Mouse (Mus musculus) neural tube, embryonic 15.5 days (tissue): ENCODE measurements around the gene Mast4. TPM values are rescaled to one million over a fixed set of nuclear protein-coding genes. Genes with fewer than 3 reads are reported as not detected.

Experiments used
- ATAC-seq: fragments of 200-750 bp; cut with Nextera tagmentation; 2 replicates; pipeline ENCODE4 v1.8.0; 2017; ENCODE audit warnings: mild to moderate bottlenecking, moderate TSS enrichment, moderate library complexity; ENCODE audit not compliant: low FRiP score
- H3K27ac ChIP-seq: fragments of 300-500 bp; sonication (generic); replicated peaks from 2 replicates; pipeline ENCODE4 v1.5.1; 2015; ENCODE audit warnings: mild to moderate bottlenecking, inconsistent platforms
- H3K27me3 ChIP-seq: fragments of 300-500 bp; sonication (generic); replicated peaks from 2 replicates; pipeline ENCODE4 v1.6.1; 2015; ENCODE audit warnings: inconsistent platforms
- H3K36me3 ChIP-seq: fragments of 300-500 bp; sonication (generic); 2 replicates; pipeline ENCODE4 v1.6.1; 2015; ENCODE audit warnings: inconsistent platforms
- H3K4me1 ChIP-seq: fragments of 300-500 bp; sonication (generic); 2 replicates; pipeline ENCODE4 v1.6.1; 2015; ENCODE audit warnings: inconsistent platforms
- H3K4me2 ChIP-seq: fragments of 300-500 bp; sonication (generic); 2 replicates; pipeline ENCODE4 v1.6.1; 2015; ENCODE audit warnings: inconsistent platforms, mild to moderate bottlenecking, moderate library complexity
- H3K4me3 ChIP-seq: fragments of 300-500 bp; sonication (generic); replicated peaks from 2 replicates; pipeline ENCODE4 v1.5.1; 2015; ENCODE audit warnings: mild to moderate bottlenecking, inconsistent platforms
- H3K9ac ChIP-seq: fragments of 300-500 bp; sonication (generic); replicated peaks from 2 replicates; pipeline ENCODE4 v1.6.1; 2015; ENCODE audit warnings: mild to moderate bottlenecking, inconsistent platforms
- H3K9me3 ChIP-seq: fragments of 300-500 bp; sonication (generic); replicated peaks from 2 replicates; pipeline ENCODE4 v1.6.1; 2016; ENCODE audit warnings: inconsistent platforms
- WGBS: fragments of 180-500 bp; shearing (Covaris S2); methylation state at CpG from one replicate; pipeline ENCODE4 v1.1.7; 2015; ENCODE audit warnings: mixed read lengths; 5-methylcytosine and 5-hydroxymethylcytosine counted together
- polyA plus RNA-seq: library from polyadenylated mRNA; unstranded; fragments of >200 nt; fragmentation: Nextera tagmentation; extraction: Ambion mirVana; gene quantifications from 2 replicates; pipeline ENCODE4 v1.2.1, GENCODE M21; 2015

Mast4 gene
- polyA plus RNA-seq, 1 experiment from 2014 or later = 24.7 TPM

DNA sequence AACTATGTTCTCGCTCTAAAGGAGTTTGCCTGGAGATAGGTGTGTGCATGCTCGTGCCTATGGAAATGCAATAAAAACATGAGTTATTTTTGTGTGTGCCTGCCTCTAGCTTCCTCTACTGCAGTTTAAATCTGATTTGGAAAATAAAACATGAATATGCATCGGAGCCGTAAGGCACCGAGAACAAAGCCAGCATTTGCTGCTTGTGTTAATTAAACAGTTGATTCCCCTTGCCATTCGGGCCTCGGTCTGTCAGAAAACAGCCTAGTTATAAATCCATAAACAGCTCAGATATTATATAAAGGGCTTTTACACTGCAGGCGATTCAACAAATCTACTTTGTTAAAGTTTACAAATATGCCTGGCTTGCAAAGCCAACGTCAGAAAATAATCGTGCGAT lies 565.8 kb downstream of the Mast4 start:
- Histone ChIP-seq H3K4me3 (no peak overlapping the region), H3K27ac (peak overlapping the region; percentile 30; the same call in 1 of the 2 replicates), H3K4me2 (no peak overlapping the region), H3K27me3 (no peaks in the 10 kb centered on the region), H3K9ac (no peak overlapping the region), H3K36me3 (no peaks in the 10 kb centered on the region), H3K9me3 (no peaks in the 10 kb centered on the region), H3K4me1 (peaks cover 45% of the 10 kb centered on the region)
- no peak for ATAC-seq
- WGBS = 52% methylated on average over 11 of the region's 11 CpGs

DNA sequence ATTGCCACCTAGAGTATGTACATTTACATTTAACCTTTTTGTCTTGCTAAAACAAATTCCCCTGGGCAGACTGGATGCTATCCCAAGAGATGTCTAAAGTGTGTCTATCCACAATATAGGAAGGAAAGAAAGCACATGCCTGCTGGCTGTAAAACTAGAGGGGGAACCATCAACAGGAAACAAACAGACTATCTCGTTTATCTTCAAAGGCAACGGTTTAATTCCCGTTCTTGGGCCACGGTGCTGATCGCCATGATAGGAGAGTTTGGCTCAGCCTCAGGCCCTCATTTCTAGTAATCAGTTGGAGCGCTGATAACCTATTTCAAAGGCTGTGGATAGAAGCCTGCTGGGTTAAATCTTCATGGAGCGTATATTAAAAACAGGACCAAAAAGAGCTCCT lies 567.2 kb downstream of the Mast4 start:
- Histone ChIP-seq H3K27me3 (no peaks in the 10 kb centered on the region), H3K4me2 (no peak overlapping the region), H3K9ac (no peak overlapping the region), H3K4me1 (peaks cover 45% of the 10 kb centered on the region), H3K4me3 (no peak overlapping the region), H3K9me3 (no peaks in the 10 kb centered on the region), H3K27ac (no peak overlapping the region), H3K36me3 (no peaks in the 10 kb centered on the region)
- ATAC-seq = no peak
- 61% methylated on average over 7 of the region's 7 CpGs for WGBS

DNA sequence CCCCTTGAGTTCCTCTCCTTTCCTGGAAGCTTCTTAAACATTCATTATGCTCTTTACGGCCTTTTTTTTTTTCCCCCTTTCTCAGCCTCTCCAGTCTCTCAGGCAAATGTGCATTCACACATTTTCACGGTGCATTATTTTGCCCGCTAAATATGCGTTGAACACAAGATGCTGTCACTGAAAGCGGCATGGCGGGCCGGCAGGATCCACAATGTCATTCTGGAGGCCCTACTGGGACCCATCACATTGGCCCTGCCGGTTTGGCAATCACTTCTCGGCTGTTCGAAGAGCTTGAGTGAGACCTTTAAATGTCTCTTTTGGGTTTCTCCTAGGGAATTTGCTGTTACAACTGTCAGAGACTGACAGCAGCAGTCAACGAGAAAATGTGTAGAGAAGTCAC lies 569.1 kb downstream of the Mast4 start:
- H3K27ac ChIP-seq = no peak overlapping the region
- ATAC-seq = no peak
- peaks cover 40% of the 10 kb centered on the region for H3K4me1 ChIP-seq
- 36% methylated on average over 11 of the region's 11 CpGs for WGBS
- H3K36me3 ChIP-seq = no peaks in the 10 kb centered on the region
- no peak overlapping the region for H3K9ac ChIP-seq
- no peaks in the 10 kb centered on the region for H3K9me3 ChIP-seq
- no peak overlapping the region for H3K4me2 ChIP-seq
- no peak overlapping the region for H3K4me3 ChIP-seq
- no peaks in the 10 kb centered on the region for H3K27me3 ChIP-seq

DNA sequence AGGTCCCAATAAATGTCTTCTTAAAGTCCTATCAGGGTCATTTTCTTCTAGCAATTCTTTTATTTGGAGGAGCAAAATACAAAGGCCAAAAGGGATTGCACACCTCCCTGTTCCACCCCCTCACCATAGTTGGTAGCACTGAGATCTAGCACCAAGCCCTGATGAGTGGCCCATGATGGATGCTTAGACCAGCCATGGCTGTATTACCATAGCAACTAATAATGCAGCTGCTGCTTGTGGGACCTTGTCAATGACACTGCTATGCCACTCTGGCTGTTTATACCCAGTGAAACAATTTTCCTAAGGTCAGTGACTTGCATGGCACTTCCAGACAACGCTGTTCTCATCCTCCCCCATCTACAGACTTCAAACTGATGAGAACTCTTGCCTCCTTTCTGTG lies 570.1 kb downstream of the Mast4 start:
- Histone ChIP-seq H3K4me1 (peaks cover 36% of the 10 kb centered on the region), H3K9ac (no peak overlapping the region), H3K27me3 (no peaks in the 10 kb centered on the region), H3K27ac (no peak overlapping the region), H3K9me3 (no peaks in the 10 kb centered on the region), H3K4me3 (no peak overlapping the region), H3K4me2 (no peak overlapping the region), H3K36me3 (no peaks in the 10 kb centered on the region)
- ATAC-seq = no peak
- 72% methylated on average over 1 of the region's 1 CpGs for WGBS

DNA sequence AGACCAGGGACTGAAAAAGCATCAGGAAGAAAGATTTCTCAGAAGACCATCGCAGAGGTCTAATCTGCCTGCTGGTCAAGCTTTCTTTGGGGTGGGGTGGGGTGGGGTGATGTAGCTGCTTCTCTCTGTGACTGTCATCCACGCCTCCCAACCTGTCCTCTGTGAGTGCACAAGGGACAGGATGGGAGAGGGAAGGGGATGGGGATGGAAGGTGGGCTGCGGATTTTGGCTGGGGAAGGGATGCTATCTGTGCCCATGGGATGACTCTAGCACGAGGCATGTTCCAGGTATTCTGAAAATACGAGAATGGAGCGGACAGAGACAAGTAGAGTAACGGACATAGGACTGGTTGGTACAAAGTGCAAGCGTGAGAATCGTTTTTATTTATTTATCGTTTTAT lies 572.1 kb downstream of the Mast4 start:
- Histone ChIP-seq H3K36me3 (peaks cover 6% of the 10 kb centered on the region; the same call in 1 of the 2 replicates), H3K27ac (no peak overlapping the region), H3K4me1 (peaks cover 22% of the 10 kb centered on the region), H3K9ac (no peak overlapping the region), H3K4me2 (no peak overlapping the region), H3K4me3 (no peak overlapping the region), H3K9me3 (no peaks in the 10 kb centered on the region), H3K27me3 (no peaks in the 10 kb centered on the region)
- 89% methylated on average over 10 of the region's 10 CpGs for WGBS
- no peak for ATAC-seq

DNA sequence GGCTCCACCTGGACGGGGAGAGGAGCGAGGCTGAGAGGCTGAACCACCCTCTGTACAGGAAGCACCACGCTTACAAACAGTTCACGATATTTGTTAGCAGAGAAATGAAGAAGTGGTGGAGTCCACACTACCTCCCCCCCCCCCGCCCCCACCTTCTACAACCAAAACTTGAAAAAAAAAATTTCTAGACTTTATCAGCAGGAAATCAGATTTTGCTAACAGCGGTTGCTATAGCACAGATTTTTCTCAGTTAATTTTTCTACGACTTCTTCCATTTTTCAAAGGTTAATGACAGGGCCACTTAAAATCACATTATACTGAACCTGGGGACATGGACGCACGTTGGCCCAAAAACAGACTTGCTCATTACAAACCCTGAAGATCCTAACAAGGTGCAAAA lies 572.9 kb downstream of the Mast4 start:
- no peaks in the 10 kb centered on the region for H3K9me3 ChIP-seq
- H3K27me3 ChIP-seq = no peaks in the 10 kb centered on the region
- WGBS = 85% methylated on average over 9 of the region's 9 CpGs

DNA sequence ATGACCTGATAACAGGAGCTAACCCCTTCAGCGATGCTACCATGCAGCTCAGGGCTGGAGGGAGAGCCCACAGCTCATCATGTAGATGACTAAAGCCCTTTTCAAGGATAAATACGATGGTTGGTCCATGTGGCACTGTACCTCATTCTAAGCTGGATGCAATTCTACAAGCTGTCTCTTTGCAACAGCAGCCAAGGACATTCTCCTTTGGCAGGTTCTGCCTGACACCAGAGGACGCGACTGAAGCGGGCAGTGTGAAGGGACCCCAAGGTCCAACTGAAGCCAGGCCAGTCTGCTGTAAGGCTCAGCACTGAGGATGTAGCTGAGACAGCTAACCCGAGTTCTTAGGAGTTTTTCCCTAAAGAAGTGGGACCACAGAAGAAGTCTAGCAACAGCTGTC lies 576.3 kb downstream of the Mast4 start:
- Histone ChIP-seq H3K4me3 (no peak overlapping the region), H3K9ac (no peak overlapping the region), H3K27ac (no peak overlapping the region), H3K36me3 (peaks cover 6% of the 10 kb centered on the region; the same call in 1 of the 2 replicates), H3K27me3 (no peaks in the 10 kb centered on the region), H3K4me2 (no peak overlapping the region), H3K4me1 (no peaks in the 10 kb centered on the region), H3K9me3 (no peaks in the 10 kb centered on the region)
- no peak for ATAC-seq
- WGBS = 94% methylated on average over 6 of the region's 6 CpGs

More for the DNA sequence above, 572.9 kb downstream of the Mast4 start:
- H3K27ac ChIP-seq = no peak overlapping the region
- peaks cover 6% of the 10 kb centered on the region; the same call in 1 of the 2 replicates for H3K36me3 ChIP-seq
- H3K4me2 ChIP-seq = no peak overlapping the region
- H3K4me1 ChIP-seq = peaks cover 18% of the 10 kb centered on the region
- H3K9ac ChIP-seq = no peak overlapping the region
- no peak overlapping the region for H3K4me3 ChIP-seq
- no peak for ATAC-seq

DNA sequence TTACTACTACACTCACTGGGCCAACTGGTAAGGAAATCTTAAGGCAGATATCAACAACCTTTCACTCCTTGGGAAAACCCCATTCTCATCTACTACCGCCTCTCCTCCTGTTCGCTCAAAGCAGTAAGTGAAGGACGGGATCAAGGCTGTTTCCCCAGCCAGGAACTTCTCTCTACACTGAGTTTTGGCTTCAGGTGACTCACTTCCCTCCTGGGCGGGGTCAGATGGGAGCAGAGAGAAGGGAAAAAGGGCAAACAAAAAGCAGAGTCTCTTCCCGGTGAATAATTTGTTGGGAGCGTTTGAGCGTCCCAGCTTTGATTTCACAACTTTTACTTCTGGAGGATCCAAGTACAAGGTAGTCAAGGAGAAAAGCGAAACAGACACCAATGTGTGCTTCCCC lies 578.2 kb downstream of the Mast4 start:
- no peak overlapping the region for H3K4me3 ChIP-seq
- ATAC-seq = no peak
- no peak overlapping the region for H3K4me2 ChIP-seq
- H3K9ac ChIP-seq = no peak overlapping the region
- H3K27ac ChIP-seq = no peak overlapping the region
- H3K27me3 ChIP-seq = no peaks in the 10 kb centered on the region
- H3K9me3 ChIP-seq = no peaks in the 10 kb centered on the region
- WGBS = 97% methylated on average over 8 of the region's 8 CpGs
- H3K4me1 ChIP-seq = no peaks in the 10 kb centered on the region
- H3K36me3 ChIP-seq = peaks cover 6% of the 10 kb centered on the region; the same call in 1 of the 2 replicates

DNA sequence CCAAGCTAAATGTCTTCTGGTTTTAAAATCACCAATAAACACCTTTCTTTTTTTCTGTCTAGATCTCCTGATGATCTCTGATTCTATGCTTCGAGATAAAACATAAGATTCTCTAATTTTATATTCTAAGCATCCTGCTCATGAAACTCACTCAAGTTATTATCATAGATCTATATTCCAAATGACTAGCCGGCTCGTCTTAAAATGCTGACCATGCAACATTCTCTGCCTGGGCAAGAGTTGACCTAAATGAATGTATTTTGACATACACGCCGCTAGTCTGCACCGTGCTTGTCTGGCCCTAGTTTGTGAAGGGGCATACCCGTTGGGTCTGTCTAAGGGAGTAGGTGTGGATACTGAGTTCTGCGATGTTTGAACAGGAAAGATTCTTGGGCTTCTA lies 579.2 kb downstream of the Mast4 start:
- H3K36me3 ChIP-seq = peaks cover 6% of the 10 kb centered on the region; the same call in 1 of the 2 replicates
- WGBS = 94% methylated on average over 8 of the region's 8 CpGs
- H3K27me3 ChIP-seq = no peaks in the 10 kb centered on the region
- no peak overlapping the region for H3K4me2 ChIP-seq
- no peak overlapping the region for H3K4me3 ChIP-seq
- no peaks in the 10 kb centered on the region for H3K9me3 ChIP-seq
- no peak overlapping the region for H3K9ac ChIP-seq
- H3K4me1 ChIP-seq = no peaks in the 10 kb centered on the region
- no peak overlapping the region for H3K27ac ChIP-seq
- ATAC-seq = no peak

DNA sequence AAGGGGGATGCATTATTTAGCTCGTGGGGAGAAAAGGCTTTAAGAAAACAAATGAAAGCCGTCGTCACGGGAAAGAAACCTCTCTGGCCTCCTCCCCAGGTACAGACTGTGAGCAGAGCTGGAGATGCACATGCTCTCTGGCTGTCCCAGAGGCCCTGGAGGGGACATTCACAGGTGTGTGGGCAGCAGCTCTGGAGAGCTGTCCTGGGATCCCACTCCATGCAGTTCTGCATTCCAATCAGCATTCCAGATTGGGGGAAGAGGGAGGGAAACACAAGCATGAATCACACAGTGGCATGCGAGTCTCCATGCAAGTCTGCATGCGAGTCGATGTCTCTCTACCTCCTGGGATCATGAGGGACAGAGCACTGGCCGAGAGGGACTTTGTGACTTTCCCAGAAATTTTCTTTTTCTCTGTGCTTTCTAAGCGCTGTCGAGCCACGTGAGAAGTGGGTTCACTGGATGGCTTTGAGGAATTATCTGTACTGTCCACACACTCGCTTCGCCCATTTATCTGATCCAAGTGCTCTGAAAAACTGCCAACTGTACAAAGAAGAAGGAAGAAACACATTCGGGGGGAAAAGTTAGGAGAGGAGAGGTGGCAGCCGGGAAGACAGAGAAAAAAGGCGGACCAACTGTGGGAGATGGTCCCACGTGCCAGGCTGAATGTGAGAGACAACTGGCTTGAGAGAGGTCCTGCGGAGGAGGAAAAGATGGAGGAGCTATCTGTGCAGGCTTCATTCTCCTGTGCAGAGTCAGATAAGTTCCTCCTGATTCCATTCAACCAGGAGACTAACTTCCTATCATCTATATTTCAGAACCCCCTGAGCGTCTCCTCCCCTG lies 580.4 kb downstream of the Mast4 start:
- H3K27me3 ChIP-seq = no peaks in the 10 kb centered on the region
- WGBS = 82% methylated on average over 19 of the region's 19 CpGs

DNA sequence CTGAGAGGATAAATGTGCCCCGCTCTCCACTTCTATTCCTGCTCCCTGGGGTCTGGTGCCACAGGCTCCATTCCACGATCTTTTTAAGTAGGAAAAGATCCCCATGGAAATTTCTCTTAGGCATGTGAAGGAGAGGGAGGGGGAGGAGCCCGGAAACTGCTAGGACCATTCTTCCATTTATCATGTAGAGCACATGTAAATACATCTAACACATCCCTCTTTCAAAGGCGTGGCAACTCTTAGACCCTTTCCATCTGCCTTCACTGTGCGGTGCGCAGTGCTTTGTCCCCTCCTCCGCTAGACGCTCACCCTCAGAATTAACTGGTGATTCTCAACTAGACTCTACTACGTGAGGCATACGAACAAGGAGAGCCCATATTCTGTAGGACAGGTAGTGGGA lies 584.4 kb downstream of the Mast4 start:
- Histone ChIP-seq H3K27me3 (no peaks in the 10 kb centered on the region), H3K27ac (no peak overlapping the region), H3K9ac (no peak overlapping the region), H3K4me2 (no peak overlapping the region), H3K4me3 (no peak overlapping the region), H3K9me3 (no peaks in the 10 kb centered on the region), H3K4me1 (no peaks in the 10 kb centered on the region; the same call in 1 of the 2 replicates), H3K36me3 (peaks cover 3% of the 10 kb centered on the region; the same call in 1 of the 2 replicates)
- WGBS = 69% methylated on average over 10 of the region's 10 CpGs
- no peak for ATAC-seq

More for the DNA sequence above, 580.4 kb downstream of the Mast4 start:
- Histone ChIP-seq H3K4me2 (no peak overlapping the region), H3K9me3 (no peaks in the 10 kb centered on the region), H3K27ac (no peak overlapping the region), H3K4me1 (no peaks in the 10 kb centered on the region; the same call in 1 of the 2 replicates), H3K4me3 (no peak overlapping the region), H3K36me3 (peaks cover 9% of the 10 kb centered on the region), H3K9ac (no peak overlapping the region)
- ATAC-seq = no peak

DNA sequence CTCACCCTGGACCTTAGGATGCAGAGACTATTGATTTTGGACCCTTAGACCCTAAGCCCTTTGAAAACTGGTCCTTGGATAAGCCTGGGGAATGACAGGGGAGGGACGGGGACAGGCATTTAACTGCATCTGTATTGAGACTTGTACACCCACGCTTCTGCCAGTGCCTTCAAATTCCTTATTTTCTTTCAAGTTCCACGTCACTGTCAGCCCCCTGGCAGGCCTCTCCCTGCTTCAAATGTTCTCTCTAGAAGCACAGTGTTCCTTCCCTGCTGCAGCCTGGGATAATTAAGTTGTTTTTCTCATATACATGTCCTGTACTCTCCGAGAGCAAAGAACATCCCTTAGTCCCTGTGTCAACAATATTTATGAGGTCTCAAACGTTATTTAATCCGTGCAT lies 585.1 kb downstream of the Mast4 start:
- Histone ChIP-seq H3K36me3 (peaks cover 3% of the 10 kb centered on the region; the same call in 1 of the 2 replicates), H3K4me2 (no peak overlapping the region), H3K4me1 (no peaks in the 10 kb centered on the region; the same call in 1 of the 2 replicates), H3K27ac (no peak overlapping the region), H3K27me3 (no peaks in the 10 kb centered on the region), H3K9ac (no peak overlapping the region), H3K4me3 (no peak overlapping the region), H3K9me3 (no peaks in the 10 kb centered on the region)
- 49% methylated on average over 6 of the region's 6 CpGs for WGBS
- ATAC-seq = no peak
